Comparison of ENCODE assay signal across 17 mouse cellular contexts in the genomic region with DNA sequence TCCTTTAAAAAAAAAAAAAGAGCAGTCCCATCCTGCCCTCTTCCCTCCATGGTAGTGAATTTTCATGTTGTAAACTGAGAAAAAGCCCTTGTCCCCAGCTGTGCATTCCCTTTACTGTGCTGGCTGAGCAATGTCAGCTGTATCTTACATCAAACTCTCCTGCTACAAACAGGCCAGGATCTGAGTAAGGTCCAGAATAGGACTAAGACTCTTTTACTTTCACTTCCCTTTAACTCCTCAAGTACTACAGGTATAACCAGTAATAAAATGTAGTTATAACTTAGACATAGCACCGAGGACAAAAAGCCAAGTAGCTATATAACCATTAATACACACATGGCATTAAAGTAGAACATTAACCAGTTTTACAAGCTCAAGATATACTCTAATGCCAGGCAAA. TPM values are rescaled to one million over a fixed set of nuclear protein-coding genes. Genes with fewer than 3 reads are reported as not detected.
DNase-seq lines count a peak whose midpoint lies in the region; ATAC-seq and TF ChIP-seq lines count a peak whose summit lies in the region.
"Had no signal": no experiment of that assay in that cellular context is flagged by ENCODE, and none has a peak within 500 bp of the region (broad histone marks: within the 10 kb centered on the region; RNA-seq: fewer than 3 reads in every experiment).

No protein-coding gene starts in this region.

- H3K4me3 ChIP-seq in liver, embryonic 13.5 days (replicated peaks), result no peak overlapping the region
- H3K4me3 ChIP-seq in small intestine, adult 2 months (ENCODE audit: low read depth, low read length), result no peak overlapping the region
- H3K4me3 ChIP-seq: forebrain, embryonic 13.5 days; hindbrain, embryonic 10.5 days; limb, embryonic 10.5 days; midbrain, embryonic 13.5 days had no signal

- 80% methylated on average over 1 of the region's 1 CpGs for WGBS in liver, embryonic 13.5 days (ENCODE audit: insufficient replicate concordance)
- WGBS in small intestine, adult 2 months, result 14% methylated on average over 1 of the region's 1 CpGs

- peaks cover 27% of the 10 kb centered on the region for H3K36me3 ChIP-seq in liver, embryonic 13.5 days
- H3K36me3 ChIP-seq in small intestine, adult 2 months (ENCODE audit: control insufficient read depth, insufficient read depth, low read length), result peaks cover 18% of the 10 kb centered on the region

- H3K9ac ChIP-seq in liver, embryonic 13.5 days, result 0 out of 2 replicates have a peak overlapping the region, but pooled peaks have one; percentile 47
- H3K9ac ChIP-seq: forebrain, embryonic 13.5 days; midbrain, embryonic 13.5 days had no signal

- no peak for TF ChIP-seq POLR2A in small intestine, adult 2 months (IDR thresholded peaks at IDR 0.05; ENCODE audit: low read depth, low read length)

- ATAC-seq in granulocyte monocyte progenitor cell, adult 5-6 weeks (replicated peaks; ENCODE audit: poor library complexity, severe bottlenecking), result peak; percentile 70
- no peak for ATAC-seq in liver, embryonic 13.5 days (ENCODE audit: low read depth)
- ATAC-seq: forebrain, embryonic 13.5 days; midbrain, embryonic 13.5 days had no signal

- no peaks in the 10 kb centered on the region for H3K9me3 ChIP-seq in liver, embryonic 13.5 days (replicated peaks)
- H3K9me3 ChIP-seq: forebrain, embryonic 13.5 days; hindbrain, embryonic 10.5 days; limb, embryonic 10.5 days; midbrain, embryonic 13.5 days had no signal

- TF ChIP-seq CTCF in small intestine, adult 2 months (IDR thresholded peaks at IDR 0.05; ENCODE audit: extremely low read depth, insufficient read length, insufficient replicate concordance, low read depth, low read length), result no peak

- H3K27me3 ChIP-seq in liver, embryonic 13.5 days, result no peaks in the 10 kb centered on the region
- H3K27me3 ChIP-seq in small intestine, adult 2 months (ENCODE audit: control insufficient read depth, insufficient read depth, low read length), result no peaks in the 10 kb centered on the region
- H3K27me3 ChIP-seq: forebrain, embryonic 13.5 days; midbrain, embryonic 13.5 days had no signal

- H3K4me2 ChIP-seq in liver, embryonic 13.5 days, result peak overlapping the region; percentile 34
- H3K4me2 ChIP-seq: forebrain, embryonic 13.5 days; midbrain, embryonic 13.5 days had no signal

- intact Hi-C loops in left cerebral cortex, postnatal 14 days (cut with DNase I), result no loop called here

- peaks cover 77% of the 10 kb centered on the region for H3K4me1 ChIP-seq in liver, embryonic 13.5 days (replicated peaks)
- H3K4me1 ChIP-seq in small intestine, adult 2 months (ENCODE audit: control insufficient read depth, insufficient read depth, insufficient read length, low read length), result peaks cover 14% of the 10 kb centered on the region
- H3K4me1 ChIP-seq: forebrain, embryonic 13.5 days; hindbrain, embryonic 10.5 days; limb, embryonic 10.5 days; midbrain, embryonic 13.5 days had no signal

- peak overlapping the region; percentile 78 for H3K27ac ChIP-seq in liver, embryonic 13.5 days
- peak overlapping the region; percentile 82 for H3K27ac ChIP-seq in small intestine, adult 2 months (ENCODE audit: insufficient read depth, low read depth, low read length)
- H3K27ac ChIP-seq: forebrain, embryonic 13.5 days; hindbrain, embryonic 10.5 days; limb, embryonic 10.5 days; midbrain, embryonic 13.5 days had no signal

- peak; percentile 15 for DNase-seq in lung, postnatal 10 days
- DNase-seq in lung, adult 18-20 months, result no peak
- DNase-seq in liver, embryonic 13.5 days, result no peak
- DNase-seq in left cerebral cortex, postnatal 14 days (ENCODE audit: low spot score in 2 of 2), result no peak
- DNase-seq in spleen, postnatal 4 days (ENCODE audit: low spot score in 2 of 2), result no peak
- DNase-seq: cerebellum, postnatal 10 days; embryo, embryonic 11 days; kidney, adult 11 months; kidney, postnatal 25 days; layer of hippocampus, postnatal 36 days; right cerebral cortex, postnatal 14 days had no signal

RNA-seq across cellular contexts. Expression of a gene that starts 18.4 kb away (rescaled TPM):
- 127 and 155 TPM in 2 replicates for total RNA-seq in granulocyte monocyte progenitor cell, adult 5-6 weeks (2014; fragmentation: Nextera tagmentation)
- 129 and 145 TPM in 2 replicates for total RNA-seq in granulocyte monocyte progenitor cell, adult 5-6 weeks (2017)
- polyA plus RNA-seq in liver, embryonic 13.5 days (2015; fragmentation: Nextera tagmentation; extraction: Ambion mirVana), result 80.0 and 104 TPM in 2 replicates
- 27.0 and 74.8 TPM in 2 replicates for polyA plus RNA-seq in small intestine, adult 2 months (2012; rRNA removed)
- 100 to 1,000 TPM; 537 to 538 TPM for total RNA-seq in left cerebral cortex, postnatal 14 days (2021)

RNA-seq across cellular contexts. Expression of a gene that starts 55.2 kb away (rescaled TPM):
- 21.5 and 27.7 TPM in 2 replicates for total RNA-seq in granulocyte monocyte progenitor cell, adult 5-6 weeks (2014; fragmentation: Nextera tagmentation)
- 20.7 and 29.3 TPM in 2 replicates for total RNA-seq in granulocyte monocyte progenitor cell, adult 5-6 weeks (2017)
- 23.0 and 23.3 TPM in 2 replicates for polyA plus RNA-seq in liver, embryonic 13.5 days (2015; fragmentation: Nextera tagmentation; extraction: Ambion mirVana)
- 0.90 and 1.5 TPM in 2 replicates for polyA plus RNA-seq in small intestine, adult 2 months (2012; rRNA removed)
- total RNA-seq in left cerebral cortex, postnatal 14 days (2021), result 10 to 100 TPM in 1 of 2 experiments, 1 to 10 TPM in 1; 8.1 to 10.2 TPM

RNA-seq across cellular contexts. Expression of a gene that starts 55.3 kb away (rescaled TPM):
- 61.1 and 83.8 TPM in 2 replicates for total RNA-seq in granulocyte monocyte progenitor cell, adult 5-6 weeks (2014; fragmentation: Nextera tagmentation)
- 79.1 and 105 TPM in 2 replicates for total RNA-seq in granulocyte monocyte progenitor cell, adult 5-6 weeks (2017)
- polyA plus RNA-seq in liver, embryonic 13.5 days (2015; fragmentation: Nextera tagmentation; extraction: Ambion mirVana), result 89.2 and 103 TPM in 2 replicates
- polyA plus RNA-seq in small intestine, adult 2 months (2012; rRNA removed), result 22.1 and 38.8 TPM in 2 replicates
- 100 to 1,000 TPM; 194 TPM for total RNA-seq in left cerebral cortex, postnatal 14 days (2021)
